Mouse (Mus musculus): ENCODE measurements around the gene Cmtm2a.
"Not testable (repeated sequence)": the region's sequence is repeated elsewhere in the genome, so short reads cannot be mapped to it uniquely, and the experiment has no call there.

Cmtm2a gene

GRCm38 (mm10) chr8:104336806-104337205, 43.8 kb upstream of the Cmtm2a start:
- peaks cover 12% of the 10 kb centered on the region for H3K9me3 ChIP-seq (ENCODE audit: low read length)
- no peak overlapping the region for H3K4me3 ChIP-seq (replicated peaks; ENCODE audit: low read length)
- no peaks in the 10 kb centered on the region for H3K36me3 ChIP-seq (ENCODE audit: insufficient read depth, low read length)
- TF ChIP-seq POU5F1 (IDR thresholded peaks at IDR 0.05; ENCODE audit: borderline replicate concordance, low read length) = no peak
- no peak for TF ChIP-seq NANOG (IDR thresholded peaks at IDR 0.05; ENCODE audit: borderline replicate concordance, low read length)
- TF ChIP-seq CTCF (conservative IDR thresholded peaks at IDR 0.05; ENCODE audit: low read length) = no peak
- peaks cover 16% of the 10 kb centered on the region for H3K4me1 ChIP-seq (replicated peaks; ENCODE audit: low read depth, low read length)
- H3K27me3 ChIP-seq (ENCODE audit: insufficient read depth, low read length) = peaks cover 33% of the 10 kb centered on the region

GRCm38 (mm10) chr8:104334196-104334595, 41.2 kb upstream of the Cmtm2a start:
- Histone ChIP-seq H3K4me3 (replicated peaks; ENCODE audit: low read length) (no peak overlapping the region), H3K4me1 (replicated peaks; ENCODE audit: low read depth, low read length) (peaks cover under 1% of the 10 kb centered on the region; the same call in 1 of the 2 replicates), H3K27me3 (ENCODE audit: insufficient read depth, low read length) (peaks cover 11% of the 10 kb centered on the region), H3K9me3 (ENCODE audit: low read length) (peaks cover 12% of the 10 kb centered on the region), H3K36me3 (ENCODE audit: insufficient read depth, low read length) (no peaks in the 10 kb centered on the region)
- TF ChIP-seq NANOG (IDR thresholded peaks at IDR 0.05; ENCODE audit: borderline replicate concordance, low read length) = no peak
- TF ChIP-seq POU5F1 (IDR thresholded peaks at IDR 0.05; ENCODE audit: borderline replicate concordance, low read length) = no peak
- TF ChIP-seq CTCF (conservative IDR thresholded peaks at IDR 0.05; ENCODE audit: low read length) = no peak

GRCm38 (mm10) chr8:104333786-104334185, 40.8 kb upstream of the Cmtm2a start:
- H3K27me3 ChIP-seq (ENCODE audit: insufficient read depth, low read length) = peaks cover 7% of the 10 kb centered on the region
- H3K9me3 ChIP-seq (ENCODE audit: low read length) = peaks cover 12% of the 10 kb centered on the region
- no peak overlapping the region for H3K4me3 ChIP-seq (replicated peaks; ENCODE audit: low read length)
- H3K4me1 ChIP-seq (replicated peaks; ENCODE audit: low read depth, low read length) = no peaks in the 10 kb centered on the region
- TF ChIP-seq NANOG (IDR thresholded peaks at IDR 0.05; ENCODE audit: borderline replicate concordance, low read length) = no peak
- no peak for TF ChIP-seq POU5F1 (IDR thresholded peaks at IDR 0.05; ENCODE audit: borderline replicate concordance, low read length)
- no peak for TF ChIP-seq CTCF (conservative IDR thresholded peaks at IDR 0.05; ENCODE audit: low read length)
- H3K36me3 ChIP-seq (ENCODE audit: insufficient read depth, low read length) = no peaks in the 10 kb centered on the region

- H3K9me3 ChIP-seq (ENCODE audit: low read length) = peaks cover 12% of the 10 kb centered on the region
- H3K4me1 ChIP-seq (replicated peaks; ENCODE audit: low read depth, low read length) = no peaks in the 10 kb centered on the region
- H3K4me3 ChIP-seq (replicated peaks; ENCODE audit: low read length) = no peak overlapping the region
- TF ChIP-seq NANOG (IDR thresholded peaks at IDR 0.05; ENCODE audit: borderline replicate concordance, low read length) (no peak), CTCF (conservative IDR thresholded peaks at IDR 0.05; ENCODE audit: low read length) (no peak), POU5F1 (IDR thresholded peaks at IDR 0.05; ENCODE audit: borderline replicate concordance, low read length) (no peak)
- H3K36me3 ChIP-seq (ENCODE audit: insufficient read depth, low read length) = no peaks in the 10 kb centered on the region
- H3K27me3 ChIP-seq (ENCODE audit: insufficient read depth, low read length) = peaks cover under 1% of the 10 kb centered on the region; the same call in 1 of the 2 replicates
These were observed 40.0 kb upstream of the Cmtm2a start for GRCm38 (mm10) chr8:104332665-104333631.

- H3K9me3 ChIP-seq (ENCODE audit: low read length); H3K4me3 ChIP-seq (replicated peaks; ENCODE audit: low read length); H3K4me1 ChIP-seq (replicated peaks; ENCODE audit: low read depth, low read length); H3K36me3 ChIP-seq (ENCODE audit: insufficient read depth, low read length); H3K27me3 ChIP-seq (ENCODE audit: insufficient read depth, low read length): not testable (repeated sequence)
These were observed 28.9 kb upstream of the Cmtm2a start, which contains the start of gene Cmtm2b for GRCm38 (mm10) chr8:104321930-104322329. TSS of gene Cmtm2b (plus strand) at chr8:104322230.

DNA sequence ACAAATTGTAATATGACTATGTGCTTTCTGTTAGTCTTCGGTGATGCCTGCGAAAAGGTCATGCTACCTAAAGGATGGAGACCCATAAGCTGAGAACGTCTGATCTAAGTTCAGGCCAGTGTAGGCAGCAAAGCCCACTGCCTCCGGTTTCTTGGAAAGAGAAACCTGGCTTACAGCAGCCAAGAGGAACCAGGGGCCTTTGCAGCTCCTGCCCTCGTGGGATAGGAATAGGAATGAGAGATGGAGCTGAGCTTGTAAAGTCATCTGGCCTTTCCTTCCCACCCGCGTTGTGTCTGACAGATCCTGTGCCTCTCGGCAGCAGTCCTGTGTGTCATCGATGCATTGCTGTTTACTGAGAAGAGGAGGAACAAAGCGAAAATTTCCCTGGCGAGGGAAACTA, 28.3 kb upstream of the Cmtm2a start, which contains the start of gene Gm11020:
Gene Gm11020 (plus strand): TSS at position 301 of the 400 bp plus-strand sequence.
- not testable (repeated sequence) for H3K4me3 ChIP-seq (replicated peaks; ENCODE audit: low read length); H3K36me3 ChIP-seq (ENCODE audit: insufficient read depth, low read length); H3K9me3 ChIP-seq (ENCODE audit: low read length); H3K4me1 ChIP-seq (replicated peaks; ENCODE audit: low read depth, low read length); H3K27me3 ChIP-seq (ENCODE audit: insufficient read depth, low read length)

DNA sequence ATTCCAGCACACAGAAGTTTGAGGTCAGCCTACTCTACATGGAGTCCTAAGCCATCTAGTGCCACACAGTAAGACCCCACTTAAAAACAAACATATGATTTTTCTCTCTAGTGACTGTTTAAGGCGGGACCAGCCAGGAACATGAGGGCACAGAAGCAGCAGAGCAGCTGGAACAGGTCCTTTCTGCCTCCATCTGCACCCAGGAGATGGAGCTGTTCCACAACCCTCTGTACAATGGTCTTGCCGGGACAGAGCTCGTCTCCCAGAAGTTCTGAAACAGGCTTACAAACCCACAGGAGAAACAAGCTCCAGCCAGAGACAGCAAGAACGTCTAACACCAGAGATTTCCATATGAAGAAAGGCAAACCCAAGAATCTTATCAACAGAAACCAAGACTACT, 20.3 kb upstream of the Cmtm2a start:
- peaks cover 25% of the 10 kb centered on the region for H3K27me3 ChIP-seq (ENCODE audit: insufficient read depth, low read length)
- H3K4me1 ChIP-seq (replicated peaks; ENCODE audit: low read depth, low read length) = peaks cover 12% of the 10 kb centered on the region; the same call in 1 of the 2 replicates
- TF ChIP-seq POU5F1 (IDR thresholded peaks at IDR 0.05; ENCODE audit: borderline replicate concordance, low read length) (no peak), NANOG (IDR thresholded peaks at IDR 0.05; ENCODE audit: borderline replicate concordance, low read length) (no peak), CTCF (conservative IDR thresholded peaks at IDR 0.05; ENCODE audit: low read length) (no peak)
- no peaks in the 10 kb centered on the region for H3K36me3 ChIP-seq (ENCODE audit: insufficient read depth, low read length)
- H3K9me3 ChIP-seq (ENCODE audit: low read length) = peaks cover 25% of the 10 kb centered on the region
- H3K4me3 ChIP-seq (replicated peaks; ENCODE audit: low read length) = no peak overlapping the region

- Histone ChIP-seq H3K4me1 (replicated peaks; ENCODE audit: low read depth, low read length) (peaks cover 14% of the 10 kb centered on the region; the same call in 1 of the 2 replicates), H3K27me3 (ENCODE audit: insufficient read depth, low read length) (peaks cover 25% of the 10 kb centered on the region), H3K9me3 (ENCODE audit: low read length) (peaks cover 25% of the 10 kb centered on the region)
- H3K36me3 ChIP-seq (ENCODE audit: insufficient read depth, low read length); H3K4me3 ChIP-seq (replicated peaks; ENCODE audit: low read length): not testable (repeated sequence)
These were observed 19.0 kb upstream of the Cmtm2a start for GRCm38 (mm10) chr8:104312023-104312422.

DNA sequence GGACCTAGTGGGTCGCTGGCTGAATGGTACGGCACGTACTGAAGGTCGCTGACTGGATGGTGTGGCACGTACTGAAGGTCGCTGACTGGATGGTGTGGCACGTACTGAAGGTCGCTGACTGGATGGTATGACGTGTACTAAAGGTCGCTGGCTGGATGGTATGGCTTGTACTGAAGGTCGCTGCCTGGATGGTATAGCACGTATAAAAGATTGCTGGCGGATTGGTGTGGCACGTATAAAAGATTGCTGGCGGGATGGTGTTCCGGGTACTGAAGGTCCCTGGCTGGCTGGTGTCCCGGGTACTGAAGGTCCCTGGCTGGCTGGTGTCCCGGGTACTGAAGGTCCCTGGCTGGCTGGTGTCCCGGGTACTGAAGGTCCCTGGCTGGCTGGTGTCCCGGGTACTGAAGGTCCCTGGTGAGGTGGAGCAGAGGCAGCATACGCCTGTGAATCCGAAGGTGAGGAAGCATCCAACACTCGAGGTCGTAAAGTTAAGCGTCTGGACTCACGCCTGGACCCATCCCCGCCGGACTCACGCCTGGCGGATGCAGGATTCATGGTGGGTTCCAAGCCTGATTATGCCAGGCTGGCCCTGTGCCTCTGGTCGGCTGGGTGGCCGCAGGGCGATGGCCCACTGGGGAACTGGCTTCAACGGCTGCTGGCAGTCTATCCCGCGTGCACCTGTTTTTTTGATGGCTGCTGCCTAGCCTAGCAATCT, 16.6 kb upstream of the Cmtm2a start, which contains the start of the genes Gm45711 and Cmtm1:
Gene Gm45711 (minus strand): TSS at position 641 of the 715 bp plus-strand sequence.
Gene Cmtm1 (minus strand): TSS at position 705 of the 715 bp plus-strand sequence.
- Histone ChIP-seq H3K4me1 (replicated peaks; ENCODE audit: low read depth, low read length) (peaks cover 14% of the 10 kb centered on the region; the same call in 1 of the 2 replicates), H3K9me3 (ENCODE audit: low read length) (peaks cover 22% of the 10 kb centered on the region), H3K4me3 (replicated peaks; ENCODE audit: low read length) (peak within 1 kb of the TSS; percentile 49), H3K27me3 (ENCODE audit: insufficient read depth, low read length) (peaks cover 25% of the 10 kb centered on the region)
- not testable (repeated sequence) for H3K36me3 ChIP-seq (ENCODE audit: insufficient read depth, low read length)

- H3K4me3 ChIP-seq (replicated peaks; ENCODE audit: low read length); H3K36me3 ChIP-seq (ENCODE audit: insufficient read depth, low read length): not testable (repeated sequence)
- Histone ChIP-seq H3K27me3 (ENCODE audit: insufficient read depth, low read length) (peaks cover 25% of the 10 kb centered on the region), H3K9me3 (ENCODE audit: low read length) (peaks cover 17% of the 10 kb centered on the region), H3K4me1 (replicated peaks; ENCODE audit: low read depth, low read length) (peaks cover 14% of the 10 kb centered on the region; the same call in 1 of the 2 replicates)
These were observed 15.4 kb upstream of the Cmtm2a start for GRCm38 (mm10) chr8:104308341-104308740.
